Mouse (Mus musculus): ENCODE data around the gene Grk2. TPM values are rescaled to one million over a fixed set of nuclear protein-coding genes. Genes with fewer than 3 reads are reported as not detected.

The Grk2 gene
- polyA plus RNA-seq (2012; rRNA removed): 515 and 528 TPM in 2 replicates

DNA sequence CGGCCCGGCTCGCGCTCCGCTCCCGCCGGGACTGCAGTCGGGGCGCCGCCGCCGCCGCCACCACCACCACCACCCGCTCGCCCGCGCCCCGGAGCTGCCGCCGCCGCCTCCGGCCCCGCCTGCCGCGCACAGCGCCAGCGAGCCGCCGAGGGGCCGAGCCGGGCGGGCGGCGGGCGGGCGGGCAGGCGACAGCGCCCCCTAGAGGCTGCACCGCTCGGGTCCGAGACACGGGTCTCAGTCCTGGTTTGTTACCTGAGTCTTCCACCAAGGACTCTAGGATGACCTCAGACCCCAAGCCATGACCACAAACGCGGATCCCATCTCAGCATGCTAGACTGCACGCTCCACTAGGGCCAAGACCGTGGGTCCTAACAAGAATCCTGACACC, at the start of gene Grk2:
Gene Grk2, minus strand, starts transcription at position 33 of the 388 bp plus-strand sequence.
- peaks cover 29% of the 10 kb centered on the region for H3K4me1 ChIP-seq (replicated peaks; ENCODE audit: control insufficient read depth, insufficient read depth, low read length)
- H3K36me3 ChIP-seq (ENCODE audit: control insufficient read depth, insufficient read depth, low read length): no peaks in the 10 kb centered on the region
- peak; percentile 33; the same call in 1 of the 2 replicates for TF ChIP-seq POLR2A (IDR thresholded peaks at IDR 0.05; ENCODE audit: control insufficient read depth, extremely low read depth, insufficient read depth, low read length, poor library complexity)
- TF ChIP-seq CTCF (IDR thresholded peaks at IDR 0.05; ENCODE audit: borderline replicate concordance, control insufficient read depth, extremely low read depth, insufficient read depth, low read length, poor library complexity): peak; percentile 88
- DNase-seq: peak; percentile 85
- H3K4me3 ChIP-seq (ENCODE audit: control insufficient read depth, insufficient read depth, low read length): peak within 1 kb of the TSS; percentile 95
- H3K27me3 ChIP-seq (ENCODE audit: control insufficient read depth, insufficient read depth, low read length): no peaks in the 10 kb centered on the region
- H3K27ac ChIP-seq (ENCODE audit: control insufficient read depth, insufficient read depth, low read length): peak within 1 kb of the TSS; percentile 98
- 22% methylated on average over 45 of the region's 46 CpGs for WGBS

DNA sequence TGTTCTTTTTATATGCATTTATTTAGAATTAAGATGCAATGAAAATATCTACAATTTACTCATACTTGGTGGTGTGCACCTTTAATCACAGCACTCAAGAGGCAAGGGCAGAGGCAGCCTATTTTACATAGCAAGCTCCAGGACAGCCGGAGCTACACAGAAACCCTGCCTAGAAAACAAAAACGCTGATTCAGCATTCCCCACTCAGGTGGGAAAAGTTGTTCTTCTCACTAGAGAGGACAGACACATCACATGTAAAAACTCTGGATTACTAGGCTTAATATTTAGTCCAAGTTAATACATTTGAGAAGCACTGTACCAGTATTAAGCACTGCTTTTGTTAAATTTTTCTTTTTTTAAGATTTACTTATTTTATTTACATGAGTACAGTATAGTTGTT, 43.4 kb upstream of the Grk2 start:
- TF ChIP-seq CTCF (IDR thresholded peaks at IDR 0.05; ENCODE audit: borderline replicate concordance, control insufficient read depth, extremely low read depth, insufficient read depth, low read length, poor library complexity) (no peak), POLR2A (IDR thresholded peaks at IDR 0.05; ENCODE audit: control insufficient read depth, extremely low read depth, insufficient read depth, low read length, poor library complexity) (no peak)
- Histone ChIP-seq H3K4me1 (replicated peaks; ENCODE audit: control insufficient read depth, insufficient read depth, low read length) (no peaks in the 10 kb centered on the region), H3K4me3 (ENCODE audit: control insufficient read depth, insufficient read depth, low read length) (no peak overlapping the region), H3K27ac (ENCODE audit: control insufficient read depth, insufficient read depth, low read length) (no peak overlapping the region), H3K36me3 (ENCODE audit: control insufficient read depth, insufficient read depth, low read length) (peaks cover 84% of the 10 kb centered on the region), H3K27me3 (ENCODE audit: control insufficient read depth, insufficient read depth, low read length) (no peaks in the 10 kb centered on the region)
- DNase-seq: no peak
- WGBS: 96% methylated on average over 2 of the region's 2 CpGs

DNA sequence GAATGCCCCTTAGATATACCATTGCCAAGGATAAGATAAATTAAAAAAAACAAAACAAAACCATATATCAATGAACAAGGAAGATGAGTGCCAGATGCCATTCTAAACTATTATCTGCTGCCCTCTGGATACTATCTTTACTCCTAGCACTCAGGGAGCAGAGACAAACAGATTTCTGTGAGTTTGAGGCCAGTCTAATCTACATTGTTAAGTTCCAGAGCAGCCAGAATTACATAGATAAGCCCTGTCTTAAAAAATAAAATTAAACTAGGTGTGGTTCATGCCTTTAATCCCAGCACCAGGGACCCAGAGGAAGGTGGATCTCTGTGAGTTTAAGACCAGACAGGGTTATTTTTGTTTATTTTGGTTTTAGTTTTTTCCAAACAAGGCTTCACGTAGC, 40.5 kb upstream of the Grk2 start:
- Histone ChIP-seq H3K4me3 (ENCODE audit: control insufficient read depth, insufficient read depth, low read length) (no peak overlapping the region), H3K36me3 (ENCODE audit: control insufficient read depth, insufficient read depth, low read length) (peaks cover 87% of the 10 kb centered on the region), H3K4me1 (replicated peaks; ENCODE audit: control insufficient read depth, insufficient read depth, low read length) (no peaks in the 10 kb centered on the region), H3K27ac (ENCODE audit: control insufficient read depth, insufficient read depth, low read length) (no peak overlapping the region), H3K27me3 (ENCODE audit: control insufficient read depth, insufficient read depth, low read length) (no peaks in the 10 kb centered on the region)
- TF ChIP-seq CTCF (IDR thresholded peaks at IDR 0.05; ENCODE audit: borderline replicate concordance, control insufficient read depth, extremely low read depth, insufficient read depth, low read length, poor library complexity) (no peak), POLR2A (IDR thresholded peaks at IDR 0.05; ENCODE audit: control insufficient read depth, extremely low read depth, insufficient read depth, low read length, poor library complexity) (no peak)
- 93% methylated on average over 1 of the region's 1 CpGs for WGBS
- no peak for DNase-seq

DNA sequence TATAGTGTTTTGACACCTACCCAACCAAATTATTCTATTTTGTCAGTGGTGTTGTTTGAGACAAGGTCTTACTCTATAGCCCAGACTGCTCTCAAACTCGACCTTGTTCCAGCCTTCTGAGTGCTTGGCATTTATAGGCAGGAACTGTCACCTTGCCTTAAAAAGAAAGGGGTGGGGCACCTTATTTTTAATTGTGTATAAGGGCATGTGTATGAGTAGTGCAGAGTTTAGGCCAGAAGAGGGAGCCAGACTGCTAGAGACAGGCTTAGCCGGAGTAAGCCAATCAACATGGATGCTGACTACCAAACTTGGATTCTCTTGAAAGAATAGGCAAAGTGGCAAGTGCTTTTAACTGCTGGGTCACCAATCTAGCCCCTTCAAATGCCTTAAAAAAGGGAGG, 32.1 kb upstream of the Grk2 start:
- H3K36me3 ChIP-seq (ENCODE audit: control insufficient read depth, insufficient read depth, low read length): peaks cover 26% of the 10 kb centered on the region

DNA sequence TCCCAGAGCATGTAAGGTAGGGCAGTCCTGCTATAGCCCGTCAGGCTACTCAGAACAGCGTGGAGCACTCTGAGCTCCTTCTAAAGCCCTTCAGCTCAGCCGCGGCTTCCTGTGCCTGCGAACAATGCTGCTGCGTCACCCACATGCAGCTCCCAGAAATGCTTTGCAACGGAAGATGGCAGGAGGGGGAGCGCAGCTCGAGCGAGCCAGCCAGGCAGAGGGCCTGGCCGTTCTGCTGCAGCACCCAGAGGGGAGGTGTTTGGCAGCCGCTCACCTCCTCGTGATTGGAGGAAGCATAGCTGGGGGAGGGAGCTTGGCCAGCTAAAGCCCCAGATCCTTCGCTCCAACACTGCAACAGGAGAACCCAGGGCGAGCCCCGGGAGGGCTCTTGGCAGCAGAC, 27.8 kb upstream of the Grk2 start:
- peak; percentile 80 for TF ChIP-seq POLR2A (IDR thresholded peaks at IDR 0.05; ENCODE audit: control insufficient read depth, extremely low read depth, insufficient read depth, low read length, poor library complexity)
- TF ChIP-seq CTCF (IDR thresholded peaks at IDR 0.05; ENCODE audit: borderline replicate concordance, control insufficient read depth, extremely low read depth, insufficient read depth, low read length, poor library complexity): peak; percentile 48; the same call in 1 of the 2 replicates
- peak overlapping the region; percentile 68 for H3K27ac ChIP-seq (ENCODE audit: control insufficient read depth, insufficient read depth, low read length)
- peaks cover 14% of the 10 kb centered on the region for H3K4me1 ChIP-seq (replicated peaks; ENCODE audit: control insufficient read depth, insufficient read depth, low read length)
- peak overlapping the region; percentile 45 for H3K4me3 ChIP-seq (ENCODE audit: control insufficient read depth, insufficient read depth, low read length)
- WGBS: under 1% methylated on average over 16 of the region's 16 CpGs
- H3K27me3 ChIP-seq (ENCODE audit: control insufficient read depth, insufficient read depth, low read length): no peaks in the 10 kb centered on the region
- peak; percentile 89 for DNase-seq
- H3K36me3 ChIP-seq (ENCODE audit: control insufficient read depth, insufficient read depth, low read length): peaks cover 20% of the 10 kb centered on the region

More for the DNA sequence above, 32.1 kb upstream of the Grk2 start:
- no peaks in the 10 kb centered on the region for H3K27me3 ChIP-seq (ENCODE audit: control insufficient read depth, insufficient read depth, low read length)
- H3K4me1 ChIP-seq (replicated peaks; ENCODE audit: control insufficient read depth, insufficient read depth, low read length): peaks cover 7% of the 10 kb centered on the region; the same call in 1 of the 2 replicates
- TF ChIP-seq CTCF (IDR thresholded peaks at IDR 0.05; ENCODE audit: borderline replicate concordance, control insufficient read depth, extremely low read depth, insufficient read depth, low read length, poor library complexity) (no peak), POLR2A (IDR thresholded peaks at IDR 0.05; ENCODE audit: control insufficient read depth, extremely low read depth, insufficient read depth, low read length, poor library complexity) (no peak)
- WGBS: 15% methylated on average over 2 of the region's 2 CpGs
- DNase-seq: peak; percentile 73
- H3K4me3 ChIP-seq (ENCODE audit: control insufficient read depth, insufficient read depth, low read length): no peak overlapping the region
- H3K27ac ChIP-seq (ENCODE audit: control insufficient read depth, insufficient read depth, low read length): no peak overlapping the region

DNA sequence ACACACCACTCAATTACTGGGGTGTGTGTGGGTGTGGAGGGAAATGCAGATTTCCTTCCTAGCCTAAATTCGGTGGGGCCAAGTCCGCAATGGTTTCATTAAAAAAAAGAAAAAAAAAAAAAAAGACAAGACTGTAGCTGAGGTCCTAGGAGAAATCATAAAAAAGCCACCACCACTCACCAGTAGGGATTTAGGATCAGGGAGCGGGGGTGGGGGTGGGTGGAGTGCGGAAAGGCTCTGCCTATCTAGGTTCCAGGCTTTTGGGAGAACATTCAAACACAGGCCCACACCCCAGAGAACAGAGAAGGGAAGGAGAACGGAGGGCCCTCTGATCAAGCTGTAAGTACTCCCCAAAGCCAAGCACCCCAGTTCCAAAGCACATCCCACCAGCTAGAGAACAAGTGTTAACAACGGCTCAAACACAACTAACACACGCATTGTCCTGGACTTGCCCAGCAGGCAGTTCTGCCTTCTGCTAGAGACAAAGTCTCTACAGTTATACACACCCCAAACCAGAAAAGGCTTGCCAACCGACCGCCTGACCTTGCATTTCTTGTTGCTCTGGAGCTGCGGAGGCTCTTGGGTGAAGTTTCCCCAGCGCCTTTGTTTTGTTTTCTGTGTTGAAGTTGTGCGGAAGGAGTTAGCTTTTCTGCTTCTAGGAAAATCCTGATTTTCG, 27.2 kb upstream of the Grk2 start:
- Histone ChIP-seq H3K4me3 (ENCODE audit: control insufficient read depth, insufficient read depth, low read length) (peak overlapping the region; percentile 45), H3K4me1 (replicated peaks; ENCODE audit: control insufficient read depth, insufficient read depth, low read length) (peaks cover 14% of the 10 kb centered on the region), H3K27me3 (ENCODE audit: control insufficient read depth, insufficient read depth, low read length) (no peaks in the 10 kb centered on the region), H3K27ac (ENCODE audit: control insufficient read depth, insufficient read depth, low read length) (peak overlapping the region; percentile 68), H3K36me3 (ENCODE audit: control insufficient read depth, insufficient read depth, low read length) (peaks cover 26% of the 10 kb centered on the region)
- WGBS: under 1% methylated on average over 13 of the region's 13 CpGs
- TF ChIP-seq CTCF (IDR thresholded peaks at IDR 0.05; ENCODE audit: borderline replicate concordance, control insufficient read depth, extremely low read depth, insufficient read depth, low read length, poor library complexity) (no peak), POLR2A (IDR thresholded peaks at IDR 0.05; ENCODE audit: control insufficient read depth, extremely low read depth, insufficient read depth, low read length, poor library complexity) (no peak)
- no peak for DNase-seq

All from thymus, adult 2 months (tissue).